Mouse (Mus musculus): ENCODE measurements around the gene Teddm1a. TPM values are rescaled to one million over a fixed set of nuclear protein-coding genes. Genes with fewer than 3 reads are reported as not detected.
"Not testable (repeated sequence)": the region's sequence is repeated elsewhere in the genome, so short reads cannot be mapped to it uniquely, and the experiment has no call there.

The Teddm1a gene
- polyA plus RNA-seq (2015; fragmentation: Nextera tagmentation; extraction: Ambion mirVana): not detected in 2 replicates

- WGBS: 55% methylated on average over 4 of the region's 4 CpGs
- no peak for ATAC-seq (ENCODE audit: insufficient read depth, low FRiP score)
- Histone ChIP-seq H3K4me3 (replicated peaks; ENCODE audit: low read length) (no peak within 1 kb of the TSS), H3K27ac (ENCODE audit: low read length) (no peak within 1 kb of the TSS), H3K9ac (ENCODE audit: low read length) (no peak within 1 kb of the TSS), H3K4me1 (ENCODE audit: control insufficient read depth, insufficient read depth, low read length) (0 out of 2 replicates have a peak, but pooled peaks cover 2% of the 10 kb centered on the region), H3K36me3 (ENCODE audit: control insufficient read depth, insufficient read depth, low read length) (no peaks in the 10 kb centered on the region), H3K27me3 (ENCODE audit: control insufficient read depth, insufficient read depth, low read length) (no peaks in the 10 kb centered on the region), H3K9me3 (replicated peaks; ENCODE audit: control insufficient read depth, low read length) (no peaks in the 10 kb centered on the region), H3K4me2 (ENCODE audit: low read depth, low read length) (no peak within 1 kb of the TSS)
These were observed at the start of gene Teddm1a for GRCm38 (mm10) chr1:153891442-153891841. Gene Teddm1a, plus strand, starts transcription at chr1:153891742.

- H3K9ac ChIP-seq (ENCODE audit: low read length): no peak overlapping the region
- H3K4me3 ChIP-seq (replicated peaks; ENCODE audit: low read length): no peak overlapping the region
- ATAC-seq (ENCODE audit: insufficient read depth, low FRiP score): no peak
- H3K4me1 ChIP-seq (ENCODE audit: control insufficient read depth, insufficient read depth, low read length): no peaks in the 10 kb centered on the region
- no peaks in the 10 kb centered on the region for H3K27me3 ChIP-seq (ENCODE audit: control insufficient read depth, insufficient read depth, low read length)
- H3K4me2 ChIP-seq (ENCODE audit: low read depth, low read length): no peak overlapping the region
- no peaks in the 10 kb centered on the region for H3K9me3 ChIP-seq (replicated peaks; ENCODE audit: control insufficient read depth, low read length)
- H3K36me3 ChIP-seq (ENCODE audit: control insufficient read depth, insufficient read depth, low read length): no peaks in the 10 kb centered on the region
- no peak overlapping the region for H3K27ac ChIP-seq (ENCODE audit: low read length)
- 77% methylated on average over 11 of the region's 11 CpGs for WGBS
These were observed 49.3 kb upstream of the Teddm1a start for GRCm38 (mm10) chr1:153842121-153842740.

DNA sequence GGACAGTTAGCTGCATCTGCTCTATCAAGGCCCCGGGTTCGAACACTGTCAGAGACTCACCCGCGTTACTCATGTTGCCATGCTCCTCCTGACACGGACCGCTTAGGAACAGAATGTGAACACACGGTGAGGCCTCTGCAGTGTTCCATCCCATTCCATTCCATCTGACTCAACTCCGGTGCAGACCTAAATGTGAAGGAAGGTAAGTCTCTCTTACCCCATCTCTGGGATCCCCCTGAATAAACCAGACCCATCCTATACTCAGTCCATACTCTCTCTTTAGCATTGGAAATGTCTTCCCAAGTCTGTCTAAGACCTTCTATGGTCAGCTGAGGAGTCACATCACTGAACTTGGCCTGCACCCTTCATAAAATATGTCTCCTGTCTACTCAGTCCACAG lies 47.5 kb upstream of the Teddm1a start, which contains the start of gene Rgsl1:
Rgsl1 (minus strand) TSS at position 101 of the 400 bp plus-strand sequence.
- no peak within 1 kb of the TSS for H3K27ac ChIP-seq (ENCODE audit: low read length)
- no peak within 1 kb of the TSS for H3K9ac ChIP-seq (ENCODE audit: low read length)
- H3K4me1 ChIP-seq (ENCODE audit: control insufficient read depth, insufficient read depth, low read length): no peaks in the 10 kb centered on the region
- no peak for ATAC-seq (ENCODE audit: insufficient read depth, low FRiP score)
- H3K36me3 ChIP-seq (ENCODE audit: control insufficient read depth, insufficient read depth, low read length): no peaks in the 10 kb centered on the region
- no peak within 1 kb of the TSS for H3K4me3 ChIP-seq (replicated peaks; ENCODE audit: low read length)
- no peaks in the 10 kb centered on the region for H3K27me3 ChIP-seq (ENCODE audit: control insufficient read depth, insufficient read depth, low read length)
- 89% methylated on average over 8 of the region's 8 CpGs for WGBS
- no peaks in the 10 kb centered on the region for H3K9me3 ChIP-seq (replicated peaks; ENCODE audit: control insufficient read depth, low read length)
- H3K4me2 ChIP-seq (ENCODE audit: low read depth, low read length): no peak within 1 kb of the TSS

DNA sequence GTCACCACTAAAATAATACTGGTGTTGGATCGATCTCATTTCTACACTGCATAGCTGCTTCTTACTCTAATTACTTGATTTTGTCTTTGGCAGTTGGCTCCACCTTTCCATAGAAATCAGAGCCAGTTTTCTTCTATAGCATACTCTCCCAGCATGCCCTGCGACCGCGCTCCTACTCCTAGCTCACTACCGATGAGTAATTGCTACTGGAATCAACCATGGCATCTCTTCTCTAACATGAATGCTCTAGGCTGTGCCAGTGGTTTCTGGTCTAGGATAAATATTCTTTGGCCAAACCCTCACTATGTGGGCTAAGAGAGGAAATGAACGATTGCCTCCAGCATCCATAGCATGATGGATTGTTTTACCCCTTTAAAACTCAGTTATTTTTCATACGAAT lies 45.1 kb upstream of the Teddm1a start:
- H3K27me3 ChIP-seq (ENCODE audit: control insufficient read depth, insufficient read depth, low read length): no peaks in the 10 kb centered on the region
- no peak overlapping the region for H3K27ac ChIP-seq (ENCODE audit: low read length)
- 83% methylated on average over 7 of the region's 7 CpGs for WGBS
- no peaks in the 10 kb centered on the region for H3K4me1 ChIP-seq (ENCODE audit: control insufficient read depth, insufficient read depth, low read length)
- H3K4me3 ChIP-seq (replicated peaks; ENCODE audit: low read length): no peak overlapping the region
- no peaks in the 10 kb centered on the region for H3K36me3 ChIP-seq (ENCODE audit: control insufficient read depth, insufficient read depth, low read length)
- ATAC-seq (ENCODE audit: insufficient read depth, low FRiP score): no peak
- no peak overlapping the region for H3K4me2 ChIP-seq (ENCODE audit: low read depth, low read length)
- H3K9me3 ChIP-seq (replicated peaks; ENCODE audit: control insufficient read depth, low read length): no peaks in the 10 kb centered on the region
- H3K9ac ChIP-seq (ENCODE audit: low read length): no peak overlapping the region

GRCm38 (mm10) chr1:153846867-153847266 lies 44.7 kb upstream of the Teddm1a start:
- no peak; the same call in 1 of the 2 replicates for ATAC-seq (ENCODE audit: insufficient read depth, low FRiP score)
- H3K27me3 ChIP-seq (ENCODE audit: control insufficient read depth, insufficient read depth, low read length): no peaks in the 10 kb centered on the region
- H3K9ac ChIP-seq (ENCODE audit: low read length): 0 out of 2 replicates have a peak overlapping the region, but pooled peaks have one; percentile 45
- no peaks in the 10 kb centered on the region for H3K9me3 ChIP-seq (replicated peaks; ENCODE audit: control insufficient read depth, low read length)
- no peaks in the 10 kb centered on the region for H3K36me3 ChIP-seq (ENCODE audit: control insufficient read depth, insufficient read depth, low read length)
- 21% methylated on average over 6 of the region's 6 CpGs for WGBS
- no peak overlapping the region for H3K27ac ChIP-seq (ENCODE audit: low read length)
- no peaks in the 10 kb centered on the region for H3K4me1 ChIP-seq (ENCODE audit: control insufficient read depth, insufficient read depth, low read length)
- H3K4me2 ChIP-seq (ENCODE audit: low read depth, low read length): no peak overlapping the region
- H3K4me3 ChIP-seq (replicated peaks; ENCODE audit: low read length): no peak overlapping the region

- H3K4me2 ChIP-seq (ENCODE audit: low read depth, low read length); H3K4me3 ChIP-seq (replicated peaks; ENCODE audit: low read length); ATAC-seq (ENCODE audit: insufficient read depth, low FRiP score); H3K27me3 ChIP-seq (ENCODE audit: control insufficient read depth, insufficient read depth, low read length); H3K9me3 ChIP-seq (replicated peaks; ENCODE audit: control insufficient read depth, low read length); H3K4me1 ChIP-seq (ENCODE audit: control insufficient read depth, insufficient read depth, low read length); H3K36me3 ChIP-seq (ENCODE audit: control insufficient read depth, insufficient read depth, low read length); H3K27ac ChIP-seq (ENCODE audit: low read length); H3K9ac ChIP-seq (ENCODE audit: low read length): not testable (repeated sequence)
- 69% methylated on average over 7 of the region's 7 CpGs for WGBS
These were observed 38.8 kb upstream of the Teddm1a start for GRCm38 (mm10) chr1:153852696-153853095.

GRCm38 (mm10) chr1:153855946-153856345 lies 35.6 kb upstream of the Teddm1a start:
- no peak overlapping the region for H3K4me3 ChIP-seq (replicated peaks; ENCODE audit: low read length)
- H3K9me3 ChIP-seq (replicated peaks; ENCODE audit: control insufficient read depth, low read length): no peaks in the 10 kb centered on the region
- no peak overlapping the region for H3K27ac ChIP-seq (ENCODE audit: low read length)
- no peak for ATAC-seq (ENCODE audit: insufficient read depth, low FRiP score)
- no peaks in the 10 kb centered on the region for H3K36me3 ChIP-seq (ENCODE audit: control insufficient read depth, insufficient read depth, low read length)
- H3K27me3 ChIP-seq (ENCODE audit: control insufficient read depth, insufficient read depth, low read length): no peaks in the 10 kb centered on the region
- H3K4me2 ChIP-seq (ENCODE audit: low read depth, low read length): no peak overlapping the region
- WGBS: 74% methylated on average over 8 of the region's 8 CpGs
- no peaks in the 10 kb centered on the region for H3K4me1 ChIP-seq (ENCODE audit: control insufficient read depth, insufficient read depth, low read length)
- H3K9ac ChIP-seq (ENCODE audit: low read length): no peak overlapping the region

- Histone ChIP-seq H3K9me3 (replicated peaks; ENCODE audit: control insufficient read depth, low read length) (no peaks in the 10 kb centered on the region), H3K4me3 (replicated peaks; ENCODE audit: low read length) (no peak within 1 kb of the TSS), H3K27ac (ENCODE audit: low read length) (no peak within 1 kb of the TSS), H3K27me3 (ENCODE audit: control insufficient read depth, insufficient read depth, low read length) (no peaks in the 10 kb centered on the region), H3K36me3 (ENCODE audit: control insufficient read depth, insufficient read depth, low read length) (no peaks in the 10 kb centered on the region), H3K9ac (ENCODE audit: low read length) (no peak within 1 kb of the TSS), H3K4me2 (ENCODE audit: low read depth, low read length) (no peak within 1 kb of the TSS), H3K4me1 (ENCODE audit: control insufficient read depth, insufficient read depth, low read length) (no peaks in the 10 kb centered on the region)
- ATAC-seq (ENCODE audit: insufficient read depth, low FRiP score): no peak
- 85% methylated on average over 6 of the region's 6 CpGs for WGBS
These were observed 17.5 kb upstream of the Teddm1a start, which contains the start of gene Teddm1b for GRCm38 (mm10) chr1:153874045-153874444. Gene Teddm1b, plus strand, starts transcription at chr1:153874345.

GRCm38 (mm10) chr1:153880391-153880790 lies 11.2 kb upstream of the Teddm1a start:
- ATAC-seq (ENCODE audit: insufficient read depth, low FRiP score); H3K9ac ChIP-seq (ENCODE audit: low read length); H3K4me1 ChIP-seq (ENCODE audit: control insufficient read depth, insufficient read depth, low read length); H3K27ac ChIP-seq (ENCODE audit: low read length); H3K4me2 ChIP-seq (ENCODE audit: low read depth, low read length); H3K9me3 ChIP-seq (replicated peaks; ENCODE audit: control insufficient read depth, low read length); H3K36me3 ChIP-seq (ENCODE audit: control insufficient read depth, insufficient read depth, low read length); H3K27me3 ChIP-seq (ENCODE audit: control insufficient read depth, insufficient read depth, low read length); H3K4me3 ChIP-seq (replicated peaks; ENCODE audit: low read length): not testable (repeated sequence)
- 95% methylated on average over 17 of the region's 17 CpGs for WGBS

All from stomach, embryonic 16.5 days (tissue).